Mouse (Mus musculus) E14TG2a.4 (cell line): Measurements from ENCODE around the gene Ostm1.

ENCODE experiments used
- H3K27me3 ChIP-seq: 2 replicates; pipeline ENCODE4 v1.6.1; 2014; ENCODE audit warnings: low read length, control low read depth; ENCODE audit not compliant: insufficient read depth
- H3K36me3 ChIP-seq: 2 replicates; pipeline ENCODE4 v1.6.1; 2014; ENCODE audit warnings: low read length, control low read depth; ENCODE audit not compliant: insufficient read depth
- H3K4me1 ChIP-seq: replicated peaks from 2 replicates; pipeline ENCODE4 v1.6.1; 2014; ENCODE audit warnings: low read depth, low read length, control low read depth
- H3K4me3 ChIP-seq: replicated peaks from 2 replicates; pipeline ENCODE4 v1.5.1; 2014; ENCODE audit warnings: mild to moderate bottlenecking, low read length
- H3K9me3 ChIP-seq: 2 replicates; pipeline ENCODE4 v1.6.1; 2014; ENCODE audit warnings: low read length, control low read depth
- CTCF ChIP-seq: conservative IDR thresholded peaks from 2 replicates; pipeline ENCODE4 v1.5.1; 2014; ENCODE audit warnings: low read length
- NANOG ChIP-seq: IDR thresholded peaks from 2 replicates; pipeline ENCODE4 v1.6.1; 2014; ENCODE audit warnings: borderline replicate concordance, low read length, mixed read lengths
- POU5F1 ChIP-seq: IDR thresholded peaks from 2 replicates; pipeline ENCODE4 v1.6.1; 2014; ENCODE audit warnings: low read length, borderline replicate concordance

The Ostm1 gene

GRCm38 (mm10) chr10:42580951-42581277, 2.7 kb upstream of the Ostm1 start:
- Histone ChIP-seq H3K4me3 (0 out of 2 replicates have a peak overlapping the region, but pooled peaks have one; percentile 57), H3K9me3 (no peaks in the 10 kb centered on the region), H3K36me3 (no peaks in the 10 kb centered on the region), H3K27me3 (peaks cover 96% of the 10 kb centered on the region), H3K4me1 (peaks cover 77% of the 10 kb centered on the region)
- TF ChIP-seq NANOG: no peak
- TF ChIP-seq CTCF: no peak
- TF ChIP-seq POU5F1: no peak

GRCm38 (mm10) chr10:42581694-42582565, 1.7 kb upstream of the Ostm1 start:
- H3K36me3 ChIP-seq: no peaks in the 10 kb centered on the region
- peak overlapping the region; percentile 66 for H3K4me3 ChIP-seq
- H3K9me3 ChIP-seq: no peaks in the 10 kb centered on the region
- peaks cover 99% of the 10 kb centered on the region for H3K27me3 ChIP-seq
- H3K4me1 ChIP-seq: peaks cover 77% of the 10 kb centered on the region
- TF ChIP-seq NANOG (no peak), CTCF (no peak), POU5F1 (no peak)

GRCm38 (mm10) chr10:42582566-42583110, 984 bp upstream of the Ostm1 start:
- Histone ChIP-seq H3K4me1 (peaks cover 73% of the 10 kb centered on the region), H3K4me3 (peak overlapping the region; percentile 66), H3K36me3 (no peaks in the 10 kb centered on the region), H3K27me3 (peaks cover 99% of the 10 kb centered on the region), H3K9me3 (no peaks in the 10 kb centered on the region)
- no peak for TF ChIP-seq NANOG
- TF ChIP-seq POU5F1: no peak
- no peak for TF ChIP-seq CTCF

- no peaks in the 10 kb centered on the region for H3K36me3 ChIP-seq
- no peaks in the 10 kb centered on the region for H3K9me3 ChIP-seq
- peaks cover 99% of the 10 kb centered on the region for H3K27me3 ChIP-seq
- peak overlapping the region; percentile 66 for H3K4me3 ChIP-seq
- H3K4me1 ChIP-seq: peaks cover 60% of the 10 kb centered on the region
- no peak for TF ChIP-seq POU5F1
- no peak for TF ChIP-seq CTCF
- no peak for TF ChIP-seq NANOG
These were observed 347 bp downstream of the Ostm1 start for GRCm38 (mm10) chr10:42583902-42584435.

GRCm38 (mm10) chr10:42584436-42584983, 888 bp downstream of the Ostm1 start:
- peaks cover 98% of the 10 kb centered on the region for H3K27me3 ChIP-seq
- peak overlapping the region; percentile 66 for H3K4me3 ChIP-seq
- TF ChIP-seq NANOG (no peak), CTCF (no peak), POU5F1 (no peak)
- no peaks in the 10 kb centered on the region for H3K9me3 ChIP-seq
- no peaks in the 10 kb centered on the region for H3K36me3 ChIP-seq
- peaks cover 55% of the 10 kb centered on the region for H3K4me1 ChIP-seq

- Histone ChIP-seq H3K4me3 (no peak overlapping the region), H3K36me3 (no peaks in the 10 kb centered on the region), H3K4me1 (peaks cover 50% of the 10 kb centered on the region), H3K9me3 (no peaks in the 10 kb centered on the region), H3K27me3 (peaks cover 98% of the 10 kb centered on the region)
- TF ChIP-seq POU5F1 (no peak), CTCF (no peak)
These were observed 1.5 kb downstream of the Ostm1 start for GRCm38 (mm10) chr10:42585156-42585555.

- no peak overlapping the region for H3K4me3 ChIP-seq
- TF ChIP-seq POU5F1: no peak
- TF ChIP-seq CTCF: no peak
- TF ChIP-seq NANOG: no peak
- no peaks in the 10 kb centered on the region for H3K36me3 ChIP-seq
- H3K27me3 ChIP-seq: peaks cover 98% of the 10 kb centered on the region
- H3K4me1 ChIP-seq: peaks cover 50% of the 10 kb centered on the region
- H3K9me3 ChIP-seq: no peaks in the 10 kb centered on the region
These were observed 2.1 kb downstream of the Ostm1 start for GRCm38 (mm10) chr10:42585596-42586305.
